Mouse (Mus musculus) forebrain, embryonic 15.5 days (tissue): ENCODE data around the gene Adamts9. TPM values are rescaled to one million over a fixed set of nuclear protein-coding genes. Genes with fewer than 3 reads are reported as not detected.

Experiments
- ATAC-seq: fragments of 200-750 bp; cut with Nextera tagmentation; replicated peaks from 2 replicates; pipeline ENCODE4 v1.8.0; 2017; ENCODE audit warnings: mild to moderate bottlenecking, moderate TSS enrichment, moderate library complexity
- H3K27ac ChIP-seq: fragments of 300-500 bp; sonication (generic); replicated peaks from 2 replicates; pipeline ENCODE4 v1.5.1; 2015; ENCODE audit warnings: mild to moderate bottlenecking, inconsistent platforms
- H3K27me3 ChIP-seq: fragments of 300-500 bp; sonication (generic); 2 replicates; pipeline ENCODE4 v1.6.1; 2015; ENCODE audit warnings: inconsistent platforms
- H3K36me3 ChIP-seq: fragments of 300-500 bp; sonication (generic); 2 replicates; pipeline ENCODE4 v1.6.1; 2015; ENCODE audit warnings: mild to moderate bottlenecking, inconsistent platforms
- H3K4me1 ChIP-seq: fragments of 300-500 bp; sonication (generic); 2 replicates; pipeline ENCODE4 v1.6.1; 2015; ENCODE audit warnings: inconsistent platforms
- H3K4me2 ChIP-seq: fragments of 300-500 bp; sonication (generic); replicated peaks from 2 replicates; pipeline ENCODE4 v1.6.1; 2015; ENCODE audit warnings: mild to moderate bottlenecking, inconsistent platforms
- H3K4me3 ChIP-seq: fragments of 300-500 bp; sonication (generic); 2 replicates; pipeline ENCODE4 v1.5.1; 2015; ENCODE audit warnings: mild to moderate bottlenecking, inconsistent platforms
- H3K9ac ChIP-seq: fragments of 300-500 bp; sonication (generic); replicated peaks from 2 replicates; pipeline ENCODE4 v1.6.1; 2015; ENCODE audit warnings: mild to moderate bottlenecking, inconsistent platforms
- H3K9me3 ChIP-seq: fragments of 300-500 bp; sonication (generic); 2 replicates; pipeline ENCODE4 v1.6.1; 2016; ENCODE audit warnings: inconsistent platforms
- WGBS: fragments of 180-500 bp; shearing (Covaris S2); methylation state at CpG from one replicate; pipeline ENCODE4 v1.1.7; 2015; ENCODE audit warnings: mixed read lengths; 5-methylcytosine and 5-hydroxymethylcytosine counted together
- polyA plus RNA-seq: library from polyadenylated mRNA; unstranded; fragments of >200 nt; fragmentation: Nextera tagmentation; extraction: Ambion mirVana; gene quantifications from 2 replicates; pipeline ENCODE4 v1.2.1, GENCODE M21; 2015

The Adamts9 gene
- 0.73 and 1.0 TPM in 2 replicates for polyA plus RNA-seq

- peak within 1 kb of the TSS; percentile 48 for H3K4me3 ChIP-seq
- no peaks in the 10 kb centered on the region for H3K9me3 ChIP-seq
- H3K27me3 ChIP-seq = peaks cover 37% of the 10 kb centered on the region
- no peaks in the 10 kb centered on the region for H3K36me3 ChIP-seq
- under 1% methylated on average over 61 of the region's 68 CpGs for WGBS
- H3K4me1 ChIP-seq = peaks cover 37% of the 10 kb centered on the region
- no peak within 1 kb of the TSS for H3K27ac ChIP-seq
- H3K4me2 ChIP-seq = peak within 1 kb of the TSS; percentile 92
- peak; percentile 69 for ATAC-seq
- H3K9ac ChIP-seq = peak within 1 kb of the TSS; percentile 44
Measured at GRCm38 (mm10) chr6:92943057-92943781, at the start of gene Adamts9. TSS of gene Adamts9 (minus strand) at chr6:92943492.

DNA sequence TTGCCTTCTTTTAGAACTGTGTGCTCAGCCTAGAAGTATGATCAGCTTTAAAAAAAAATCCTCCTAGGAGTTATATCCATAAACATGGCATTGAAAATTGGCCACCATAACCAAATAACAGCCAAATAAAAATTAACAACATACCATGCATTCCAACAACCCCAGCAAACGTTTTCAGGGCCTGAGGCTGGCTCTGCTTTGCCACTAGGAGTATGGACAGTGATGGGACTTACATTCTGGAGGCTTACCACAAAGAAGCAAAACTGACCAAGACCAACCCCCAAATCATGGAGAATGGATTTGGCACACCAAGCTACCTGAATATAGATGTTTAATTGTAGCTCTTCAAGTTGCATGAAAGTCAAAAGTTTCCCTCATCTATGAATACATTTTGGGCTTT lies 48.3 kb upstream of the Adamts9 start:
- no peak overlapping the region for H3K9ac ChIP-seq
- H3K4me3 ChIP-seq = no peak overlapping the region
- WGBS = 35% methylated on average over 1 of the region's 1 CpGs
- H3K27me3 ChIP-seq = no peaks in the 10 kb centered on the region
- H3K9me3 ChIP-seq = no peaks in the 10 kb centered on the region
- no peaks in the 10 kb centered on the region for H3K4me1 ChIP-seq
- no peak overlapping the region for H3K4me2 ChIP-seq
- H3K27ac ChIP-seq = no peak overlapping the region
- H3K36me3 ChIP-seq = no peaks in the 10 kb centered on the region
- no peak for ATAC-seq

DNA sequence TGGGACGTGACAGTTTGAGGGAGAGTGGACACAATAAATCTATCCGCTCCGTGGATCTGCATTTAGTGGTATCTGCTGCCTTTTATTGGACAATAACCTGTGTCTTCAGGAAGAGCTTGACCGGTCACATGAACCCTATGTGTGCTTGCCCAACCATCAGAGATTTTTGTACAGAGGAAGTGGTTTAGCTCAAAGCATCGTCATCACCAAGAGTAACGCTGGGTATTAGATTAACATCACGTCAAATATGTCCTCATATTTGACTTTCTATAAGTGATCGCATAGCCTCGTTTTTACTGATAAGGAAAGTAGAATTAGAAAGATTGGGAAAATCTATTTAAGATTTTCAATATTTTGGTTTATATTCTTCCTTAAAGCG lies 45.3 kb upstream of the Adamts9 start:
- Histone ChIP-seq H3K36me3 (no peaks in the 10 kb centered on the region), H3K27ac (no peak overlapping the region), H3K4me1 (no peaks in the 10 kb centered on the region), H3K9ac (no peak overlapping the region), H3K4me3 (no peak overlapping the region), H3K9me3 (no peaks in the 10 kb centered on the region), H3K27me3 (no peaks in the 10 kb centered on the region), H3K4me2 (no peak overlapping the region)
- WGBS = 94% methylated on average over 10 of the region's 10 CpGs
- no peak for ATAC-seq

DNA sequence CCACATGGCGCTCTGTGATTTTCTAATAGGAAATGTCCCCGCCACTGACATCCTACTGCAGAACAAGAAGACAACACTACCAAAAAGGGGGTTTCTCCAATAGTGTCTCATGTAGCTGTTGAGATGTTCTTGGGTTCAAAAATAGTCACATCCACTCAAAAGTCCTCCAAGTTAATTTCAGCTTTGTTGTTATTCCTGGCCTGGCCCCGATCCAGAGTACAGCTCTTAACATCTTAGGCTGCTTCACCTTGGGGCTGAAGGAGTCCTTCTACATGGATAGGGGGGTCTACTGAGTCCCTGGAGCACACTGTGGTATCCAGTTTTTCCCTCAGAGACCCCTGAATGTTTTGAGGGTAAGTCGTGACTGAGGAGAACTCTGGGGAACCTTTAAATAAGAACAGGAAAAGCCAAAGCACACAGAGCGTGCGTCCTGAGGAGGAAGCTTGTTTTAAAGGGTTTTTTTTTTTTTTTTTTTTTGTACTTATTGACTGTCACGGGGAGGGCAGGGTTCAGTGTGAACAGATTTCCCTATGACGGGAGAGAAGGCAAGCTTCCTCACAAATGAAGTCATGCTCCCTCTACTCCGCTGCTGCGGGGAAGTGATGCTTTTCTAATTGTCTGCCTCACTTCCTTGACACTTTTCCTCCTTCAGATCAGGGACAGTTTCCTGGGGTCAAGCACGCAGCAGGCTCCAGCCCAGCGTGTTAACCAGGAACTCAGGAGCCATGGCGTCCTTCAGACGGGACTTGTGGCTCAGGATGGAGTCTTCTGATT lies 44.7 kb upstream of the Adamts9 start:
- no peak overlapping the region for H3K4me3 ChIP-seq
- no peaks in the 10 kb centered on the region for H3K4me1 ChIP-seq
- no peak for ATAC-seq
- H3K9me3 ChIP-seq = no peaks in the 10 kb centered on the region
- H3K9ac ChIP-seq = no peak overlapping the region
- no peaks in the 10 kb centered on the region for H3K27me3 ChIP-seq
- H3K4me2 ChIP-seq = no peak overlapping the region
- no peak overlapping the region for H3K27ac ChIP-seq
- no peaks in the 10 kb centered on the region for H3K36me3 ChIP-seq
- WGBS = 87% methylated on average over 14 of the region's 14 CpGs

DNA sequence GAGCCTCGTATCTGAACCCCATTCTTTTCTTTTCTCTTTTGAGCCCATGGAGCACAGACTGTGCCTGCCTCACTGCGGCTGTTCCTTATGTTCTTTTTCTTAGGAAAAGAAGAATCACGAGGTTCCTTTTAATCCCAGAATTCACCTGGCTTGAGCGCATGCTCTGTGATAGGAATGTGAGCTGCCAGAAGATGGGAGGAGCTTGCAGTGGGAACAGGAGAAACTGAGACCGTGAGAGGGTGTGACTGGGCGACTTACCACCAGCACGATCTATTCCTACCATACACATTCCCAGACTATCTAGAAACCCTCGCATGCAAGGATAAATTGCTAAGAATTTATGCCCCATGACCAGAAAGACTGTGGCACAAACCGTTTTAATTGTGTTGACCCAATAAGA lies 44.1 kb upstream of the Adamts9 start:
- Histone ChIP-seq H3K4me3 (no peak overlapping the region), H3K36me3 (no peaks in the 10 kb centered on the region), H3K27me3 (no peaks in the 10 kb centered on the region), H3K4me2 (no peak overlapping the region), H3K27ac (no peak overlapping the region), H3K9me3 (no peaks in the 10 kb centered on the region), H3K9ac (no peak overlapping the region), H3K4me1 (no peaks in the 10 kb centered on the region)
- WGBS = 89% methylated on average over 9 of the region's 9 CpGs
- ATAC-seq = no peak

- WGBS = 75% methylated on average over 7 of the region's 7 CpGs
- Histone ChIP-seq H3K27me3 (no peaks in the 10 kb centered on the region), H3K9me3 (no peaks in the 10 kb centered on the region)
Measured at GRCm38 (mm10) chr6:92983421-92983820, 40.1 kb upstream of the Adamts9 start.

GRCm38 (mm10) chr6:92981451-92982186 lies 38.3 kb upstream of the Adamts9 start:
- no peak for ATAC-seq
- no peaks in the 10 kb centered on the region for H3K9me3 ChIP-seq
- no peak overlapping the region for H3K4me2 ChIP-seq
- H3K4me1 ChIP-seq = no peaks in the 10 kb centered on the region
- H3K27me3 ChIP-seq = no peaks in the 10 kb centered on the region
- 88% methylated on average over 7 of the region's 7 CpGs for WGBS
- H3K36me3 ChIP-seq = no peaks in the 10 kb centered on the region
- H3K9ac ChIP-seq = no peak overlapping the region
- H3K27ac ChIP-seq = no peak overlapping the region
- H3K4me3 ChIP-seq = no peak overlapping the region

More at GRCm38 (mm10) chr6:92983421-92983820, 40.1 kb upstream of the Adamts9 start:
- no peaks in the 10 kb centered on the region for H3K4me1 ChIP-seq
- no peak for ATAC-seq
- no peak overlapping the region for H3K4me3 ChIP-seq
- no peak overlapping the region for H3K4me2 ChIP-seq
- no peaks in the 10 kb centered on the region for H3K36me3 ChIP-seq
- no peak overlapping the region for H3K27ac ChIP-seq
- no peak overlapping the region for H3K9ac ChIP-seq

- H3K27ac ChIP-seq = no peak overlapping the region
- no peaks in the 10 kb centered on the region for H3K9me3 ChIP-seq
- no peaks in the 10 kb centered on the region for H3K36me3 ChIP-seq
- WGBS = 74% methylated on average over 3 of the region's 3 CpGs
- H3K9ac ChIP-seq = no peak overlapping the region
- H3K27me3 ChIP-seq = no peaks in the 10 kb centered on the region
- H3K4me3 ChIP-seq = no peak overlapping the region
- no peak overlapping the region for H3K4me2 ChIP-seq
- ATAC-seq = no peak
- no peaks in the 10 kb centered on the region for H3K4me1 ChIP-seq
Measured at GRCm38 (mm10) chr6:92973340-92973739, 30.0 kb upstream of the Adamts9 start.

GRCm38 (mm10) chr6:92968718-92969117 lies 25.4 kb upstream of the Adamts9 start:
- H3K4me1 ChIP-seq = no peaks in the 10 kb centered on the region
- ATAC-seq = no peak
- H3K4me3 ChIP-seq = no peak overlapping the region
- H3K9ac ChIP-seq = no peak overlapping the region
- H3K27me3 ChIP-seq = no peaks in the 10 kb centered on the region
- H3K9me3 ChIP-seq = no peaks in the 10 kb centered on the region
- H3K36me3 ChIP-seq = no peaks in the 10 kb centered on the region
- no peak overlapping the region for H3K27ac ChIP-seq
- 64% methylated on average over 3 of the region's 3 CpGs for WGBS
- H3K4me2 ChIP-seq = no peak overlapping the region

DNA sequence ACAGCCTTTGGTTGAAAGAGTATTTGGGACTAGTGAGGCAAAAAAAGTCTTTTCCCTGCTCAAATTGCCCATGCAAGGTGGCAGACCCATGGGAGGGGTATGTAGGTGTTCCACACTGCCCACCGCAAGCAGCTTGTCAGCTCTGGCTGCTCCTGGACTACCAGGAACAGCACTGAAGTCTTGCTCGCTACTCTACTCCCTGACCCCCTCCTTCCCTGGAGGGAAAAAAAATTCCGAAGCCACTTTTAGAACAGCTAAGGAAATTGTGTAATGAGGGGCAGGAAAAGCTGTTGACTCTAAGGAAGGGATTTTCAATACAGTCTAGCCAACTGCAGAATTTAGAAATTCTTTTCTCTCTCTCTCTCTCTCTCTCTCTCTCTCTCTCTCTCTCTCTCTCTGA lies 24.9 kb upstream of the Adamts9 start:
- WGBS = 83% methylated on average over 3 of the region's 3 CpGs
- ATAC-seq = no peak
- Histone ChIP-seq H3K4me2 (no peak overlapping the region), H3K27me3 (no peaks in the 10 kb centered on the region), H3K9me3 (no peaks in the 10 kb centered on the region), H3K4me1 (no peaks in the 10 kb centered on the region), H3K27ac (no peak overlapping the region), H3K36me3 (no peaks in the 10 kb centered on the region), H3K9ac (no peak overlapping the region), H3K4me3 (no peak overlapping the region)

DNA sequence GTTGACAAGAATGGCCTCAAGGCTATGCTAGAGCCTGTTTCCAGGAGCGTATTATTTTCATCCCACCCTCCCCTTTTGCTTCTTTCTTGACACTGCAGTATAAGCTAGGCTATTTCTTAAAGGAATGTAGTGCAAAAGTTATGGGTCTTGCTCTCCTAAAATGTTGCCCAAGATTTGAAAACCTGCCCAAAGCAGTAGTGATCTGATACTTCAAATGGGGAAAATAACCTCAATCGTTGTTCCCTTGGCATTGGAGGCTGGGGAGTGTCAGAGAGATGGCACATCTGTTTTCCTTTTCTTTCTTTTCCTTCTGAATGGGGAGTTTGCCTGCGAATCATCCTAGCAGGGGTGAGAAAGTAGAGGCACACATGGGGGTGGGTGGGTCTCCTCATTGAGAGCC lies 19.7 kb upstream of the Adamts9 start:
- Histone ChIP-seq H3K27me3 (no peaks in the 10 kb centered on the region), H3K4me3 (no peak overlapping the region), H3K4me1 (no peaks in the 10 kb centered on the region), H3K27ac (no peak overlapping the region), H3K9ac (no peak overlapping the region), H3K4me2 (no peak overlapping the region), H3K36me3 (no peaks in the 10 kb centered on the region), H3K9me3 (no peaks in the 10 kb centered on the region)
- ATAC-seq = no peak
- 82% methylated on average over 3 of the region's 3 CpGs for WGBS

GRCm38 (mm10) chr6:92960997-92961396 lies 17.7 kb upstream of the Adamts9 start:
- Histone ChIP-seq H3K36me3 (no peaks in the 10 kb centered on the region), H3K4me2 (no peak overlapping the region), H3K27me3 (no peaks in the 10 kb centered on the region), H3K4me1 (no peaks in the 10 kb centered on the region), H3K4me3 (no peak overlapping the region), H3K9me3 (no peaks in the 10 kb centered on the region), H3K9ac (no peak overlapping the region), H3K27ac (no peak overlapping the region)
- ATAC-seq = no peak
- WGBS = 94% methylated on average over 6 of the region's 6 CpGs
